Mouse (Mus musculus) thymus, postnatal 0 days (tissue): ENCODE data around the gene Zbp1. TPM values are rescaled to one million over a fixed set of nuclear protein-coding genes. Genes with fewer than 3 reads are reported as not detected.

Source experiments
- DNase-seq: peaks from one replicate; pipeline ENCODE4 v3.0.0-alpha.2; 2015; ENCODE audit warnings: low spot score
- polyA plus RNA-seq: library from polyadenylated mRNA; unstranded; fragments of >200 nt; fragmentation: Nextera tagmentation; extraction: Ambion mirVana; gene quantifications from 2 replicates; pipeline ENCODE4 v1.2.1, GENCODE M21; 2015

Gene Zbp1
- polyA plus RNA-seq, 1 experiment from 2014 or later = 52.8 TPM

DNA sequence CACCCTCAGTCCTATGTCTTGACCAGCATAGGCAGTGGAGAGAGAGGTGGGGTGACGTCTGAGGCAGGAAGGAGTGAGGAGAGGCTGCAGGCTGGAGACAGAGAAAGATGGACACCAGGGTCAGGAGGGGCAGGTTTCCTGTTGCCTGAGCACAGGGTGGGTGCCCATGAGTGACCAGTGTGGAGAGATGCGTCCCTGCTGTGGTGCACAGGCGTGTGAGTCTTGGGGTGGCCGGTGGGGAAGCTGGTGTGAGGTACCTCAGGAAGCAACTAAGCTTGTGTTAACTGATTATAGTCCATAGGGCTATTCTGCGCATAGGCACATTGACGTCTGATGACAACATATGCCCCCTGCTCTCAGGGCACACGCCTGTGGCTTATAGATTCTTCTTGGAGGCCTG, 39.7 kb downstream of the Zbp1 start:
- no peak for DNase-seq

DNA sequence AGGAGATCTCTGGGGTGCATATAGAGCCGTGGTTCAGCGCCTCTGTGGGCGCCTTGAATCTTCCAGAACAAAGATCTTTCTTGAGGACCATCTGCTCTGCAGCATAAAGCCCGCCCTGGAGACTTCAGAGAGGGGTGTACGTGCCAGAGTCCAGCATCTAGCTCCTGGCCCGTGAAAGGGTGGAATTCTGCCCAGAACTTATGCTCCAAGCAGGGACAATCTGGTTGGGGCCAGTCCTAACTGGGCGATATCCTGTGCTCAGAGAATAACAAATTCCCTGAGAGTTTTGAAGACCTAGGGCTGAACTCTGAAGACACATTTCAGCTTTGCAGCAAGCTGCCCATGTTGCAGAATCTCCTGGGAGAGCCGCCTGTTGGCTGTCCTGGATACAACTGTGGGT, 40.8 kb downstream of the Zbp1 start:
- no peak for DNase-seq

DNA sequence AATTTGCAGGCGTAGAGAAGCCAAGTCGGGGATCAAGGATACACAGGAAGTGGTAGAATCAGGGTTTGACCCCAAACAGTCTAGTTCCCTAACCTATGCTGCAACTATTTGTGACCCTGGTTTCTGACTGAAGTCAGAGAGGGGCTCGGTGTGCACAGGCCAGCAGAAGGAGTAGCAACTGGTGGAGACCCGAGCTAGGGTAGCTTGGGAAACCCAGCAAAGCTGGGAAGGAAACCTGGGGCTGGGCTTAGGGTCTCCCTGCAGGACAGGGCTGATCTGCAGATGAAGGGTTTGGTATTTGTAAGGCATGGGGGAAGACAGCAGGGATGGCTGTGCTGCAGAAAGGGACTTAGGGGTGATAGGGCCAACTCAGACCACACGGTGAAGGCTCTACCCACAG, 41.2 kb downstream of the Zbp1 start:
- no peak for DNase-seq

DNA sequence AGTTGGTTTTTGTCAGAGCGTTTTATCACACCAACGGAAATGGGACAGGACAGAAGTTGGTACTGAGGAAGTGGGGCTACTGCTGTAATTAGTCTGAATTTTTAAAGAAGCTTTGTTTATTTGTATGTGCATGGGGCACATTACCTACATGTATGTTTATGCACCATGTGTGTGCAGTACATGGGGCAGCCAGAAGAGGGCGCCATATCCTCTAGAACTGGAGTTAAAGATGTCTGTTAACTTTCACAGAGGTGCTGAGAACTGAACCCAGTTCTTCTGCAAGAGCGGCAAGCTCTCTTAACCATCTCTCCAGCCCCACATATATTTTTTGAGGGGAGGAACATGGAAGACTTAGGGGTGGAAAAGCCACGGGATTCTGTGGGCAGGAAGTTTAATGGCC, 43.0 kb downstream of the Zbp1 start:
- no peak for DNase-seq

DNA sequence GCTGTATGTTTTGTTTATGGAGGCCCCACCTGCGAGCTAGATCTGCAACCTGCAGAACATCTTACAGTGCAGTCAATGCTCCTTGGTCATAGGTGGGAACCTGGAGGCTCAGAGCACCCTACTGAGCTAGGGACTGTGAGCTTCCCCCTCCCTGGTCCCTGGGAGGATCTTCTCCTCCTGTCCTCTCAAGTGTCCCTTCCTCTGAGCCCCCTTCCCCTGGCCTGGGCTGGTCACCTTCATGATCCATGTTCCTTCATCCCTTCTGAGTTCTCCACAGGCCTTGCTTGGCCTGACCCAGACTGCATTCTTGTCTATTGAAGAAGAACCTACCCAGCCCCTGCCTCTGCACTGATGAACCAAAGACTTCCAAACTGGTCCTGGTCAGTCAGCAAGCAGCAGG, 44.2 kb downstream of the Zbp1 start:
- no peak for DNase-seq

DNA sequence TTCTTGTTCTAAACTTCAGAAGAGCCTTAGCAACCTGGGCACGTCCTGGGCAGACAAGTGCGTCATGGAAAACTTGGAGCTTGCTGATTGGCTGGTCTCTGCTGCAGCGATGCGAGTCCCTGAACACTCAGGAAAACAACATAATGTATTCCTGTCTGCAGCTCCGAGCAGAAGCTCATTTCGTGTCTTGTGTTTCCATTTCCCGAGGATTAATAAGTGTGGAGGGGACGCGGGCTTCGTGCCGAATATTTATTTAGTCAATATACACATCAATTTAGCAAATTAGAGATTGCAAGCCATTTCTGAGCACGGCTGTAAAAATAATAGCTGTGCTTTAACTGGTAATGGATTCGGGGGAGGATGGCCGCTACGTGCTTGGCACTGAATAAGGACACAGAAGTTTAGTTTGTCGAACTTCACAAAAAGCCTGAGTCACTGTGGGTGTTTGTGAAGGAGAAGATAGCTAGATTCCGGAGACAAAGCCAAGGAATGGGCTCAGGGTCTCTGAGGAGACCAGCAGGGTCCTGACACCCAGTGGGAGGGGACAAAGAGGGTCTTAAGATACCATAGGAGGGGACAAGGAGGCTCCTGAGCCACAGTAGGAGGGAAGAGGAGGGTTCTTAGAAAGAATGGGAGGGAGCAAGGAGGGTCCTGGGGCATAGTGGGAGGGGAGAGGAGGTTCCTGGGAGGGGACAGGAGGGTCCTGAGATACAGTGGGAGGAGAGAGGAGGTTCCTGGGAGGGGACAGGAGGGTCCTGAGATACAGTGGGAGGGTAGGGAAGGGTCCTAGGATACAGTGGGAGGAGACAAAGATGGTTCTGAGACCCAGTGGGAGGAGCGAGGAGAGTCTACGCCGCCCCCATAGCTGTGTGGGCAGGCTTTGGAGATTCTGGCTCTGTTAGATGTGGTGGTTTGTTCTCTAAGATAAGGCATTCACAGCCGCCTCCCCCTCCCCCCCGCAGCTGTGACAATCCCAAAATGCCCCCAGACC, 44.9 kb downstream of the Zbp1 start:
- DNase-seq = peak; percentile 86

DNA sequence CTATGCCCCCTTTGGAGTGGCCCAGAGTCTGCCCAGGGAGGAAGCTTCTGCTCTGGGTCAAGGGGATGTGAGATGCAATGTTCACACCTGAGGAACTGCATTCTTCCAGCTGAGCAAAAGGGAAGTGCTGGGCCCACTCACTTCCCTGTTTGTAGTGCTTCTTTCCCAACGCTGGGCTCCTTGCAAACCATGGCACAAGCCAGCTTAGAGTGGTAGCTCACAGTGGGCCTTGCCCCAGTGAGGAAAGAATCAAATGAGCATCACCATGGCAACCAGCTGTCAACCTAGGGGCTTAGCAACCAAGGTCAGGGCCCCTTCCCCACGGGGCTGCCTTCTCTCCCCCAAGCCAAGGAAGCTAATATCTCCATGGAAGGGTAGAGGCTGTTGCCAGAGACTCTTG, 45.7 kb downstream of the Zbp1 start:
- DNase-seq = no peak

DNA sequence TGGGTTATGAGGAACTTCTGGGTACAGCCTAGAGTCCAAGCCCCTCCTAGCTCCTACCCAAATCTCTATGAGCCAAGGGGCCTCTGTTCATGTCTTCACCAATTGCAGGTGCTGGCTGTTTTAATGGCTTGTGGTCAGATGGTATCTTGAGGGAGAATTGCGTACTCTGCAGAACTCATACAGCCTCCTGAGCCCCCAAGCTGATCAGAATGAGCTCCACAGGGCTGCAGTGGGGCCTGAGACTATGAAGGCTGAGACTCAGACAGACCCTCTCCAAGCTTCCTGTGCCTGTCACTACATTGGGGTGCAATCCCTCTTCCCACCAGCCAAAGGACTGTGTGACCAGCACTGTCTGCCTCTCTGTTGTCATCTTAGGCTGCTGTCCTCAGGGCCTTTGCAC, 46.3 kb downstream of the Zbp1 start:
- no peak for DNase-seq

DNA sequence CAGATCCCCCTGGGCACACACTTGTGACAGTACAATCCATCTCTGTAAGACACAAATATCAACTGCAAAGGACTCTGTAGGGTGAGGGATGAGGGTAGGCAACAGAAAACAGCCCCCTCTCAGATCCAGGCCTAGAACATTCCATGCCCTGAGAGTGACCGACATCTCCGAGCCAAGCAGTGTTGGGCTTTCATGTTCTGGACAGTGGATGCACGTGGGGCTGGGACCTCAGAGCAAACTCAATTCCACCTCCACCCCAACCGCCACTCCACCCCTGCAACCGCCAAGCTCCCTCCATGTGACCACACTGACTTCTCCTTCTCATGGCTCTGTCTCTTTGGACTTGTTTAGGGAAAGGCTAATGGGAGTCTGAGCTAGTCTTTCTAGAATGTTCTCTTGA, 46.8 kb downstream of the Zbp1 start:
- no peak for DNase-seq

DNA sequence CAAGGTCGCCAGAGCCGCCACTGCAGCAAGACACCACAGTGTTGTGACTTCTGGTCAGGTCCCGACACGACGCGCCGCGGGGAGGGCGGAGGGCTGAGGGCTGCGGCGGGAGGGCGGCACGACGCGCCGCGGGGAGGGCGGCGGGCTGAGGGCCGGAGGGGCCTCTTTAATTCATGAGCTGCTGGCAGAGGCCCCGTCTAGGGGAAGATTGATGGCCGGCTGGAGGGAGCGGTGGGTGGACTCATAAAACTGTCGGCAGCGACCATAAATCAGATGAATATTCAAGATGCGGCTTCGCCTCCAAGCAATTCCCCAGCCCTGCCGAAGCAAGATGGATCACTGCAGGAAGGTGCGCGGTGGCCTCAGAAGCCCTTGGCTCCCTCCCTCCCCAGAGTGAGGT, 47.3 kb downstream of the Zbp1 start:
- DNase-seq = no peak

DNA sequence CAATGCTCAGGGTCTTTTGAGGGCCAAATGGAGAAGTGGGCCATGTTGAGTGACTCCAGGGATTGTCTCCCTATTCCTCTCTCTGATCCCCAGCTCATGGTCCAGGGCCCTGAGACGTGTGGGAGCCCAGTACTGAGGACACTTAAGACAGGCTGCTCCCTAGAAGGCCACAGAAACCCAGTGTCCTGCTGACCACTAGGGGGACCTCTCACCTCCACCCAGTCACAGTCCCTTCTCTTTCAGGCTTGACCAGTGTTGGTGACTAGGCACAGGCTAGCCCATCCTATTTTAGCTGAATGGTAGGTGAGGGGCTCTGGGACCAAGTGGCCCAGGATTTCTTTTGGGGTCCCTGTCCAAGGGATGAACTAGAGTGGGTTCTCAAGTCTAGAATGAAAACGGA, 48.0 kb downstream of the Zbp1 start:
- DNase-seq = no peak

DNA sequence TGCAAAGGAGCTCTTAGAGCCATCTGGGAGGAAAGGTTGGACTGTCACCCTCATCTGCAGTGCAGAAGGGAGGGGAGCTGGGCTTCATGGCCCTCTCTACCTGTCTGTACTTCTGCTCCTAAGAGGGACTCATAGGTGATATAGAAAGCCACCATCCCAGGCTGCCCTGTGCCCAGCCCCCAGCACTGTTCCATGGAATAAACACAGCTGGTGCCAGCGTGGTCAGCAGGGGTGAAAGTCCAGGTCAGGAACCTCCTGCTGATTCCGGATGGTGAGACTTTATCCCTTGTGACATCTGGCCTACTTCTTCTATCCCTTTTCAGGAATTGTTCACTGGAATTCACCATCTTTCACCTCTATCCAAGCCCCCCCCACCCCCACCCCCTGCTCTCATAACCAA, 48.6 kb downstream of the Zbp1 start:
- no peak for DNase-seq

DNA sequence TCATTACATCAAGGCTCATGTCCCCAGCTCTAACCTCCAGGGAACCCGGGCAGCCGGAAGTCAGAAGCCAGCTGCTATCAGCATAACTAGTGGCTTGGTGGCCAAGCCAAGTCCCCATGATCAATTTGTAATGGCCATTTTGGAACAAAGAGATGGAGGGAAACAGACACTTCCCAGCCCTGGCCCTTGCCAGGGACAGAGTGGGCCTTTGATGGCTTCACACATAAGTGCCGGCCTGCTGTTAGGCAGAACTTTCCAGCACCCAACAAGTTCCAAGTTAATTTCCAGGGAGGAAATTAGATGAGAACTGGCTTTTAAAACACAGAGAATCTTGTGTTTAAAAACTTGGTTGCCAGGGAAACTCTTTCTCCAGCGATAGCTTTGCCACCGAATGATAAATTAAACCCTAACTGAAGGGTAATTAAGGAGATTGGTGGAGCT, 50.3 kb downstream of the Zbp1 start:
- DNase-seq = no peak

DNA sequence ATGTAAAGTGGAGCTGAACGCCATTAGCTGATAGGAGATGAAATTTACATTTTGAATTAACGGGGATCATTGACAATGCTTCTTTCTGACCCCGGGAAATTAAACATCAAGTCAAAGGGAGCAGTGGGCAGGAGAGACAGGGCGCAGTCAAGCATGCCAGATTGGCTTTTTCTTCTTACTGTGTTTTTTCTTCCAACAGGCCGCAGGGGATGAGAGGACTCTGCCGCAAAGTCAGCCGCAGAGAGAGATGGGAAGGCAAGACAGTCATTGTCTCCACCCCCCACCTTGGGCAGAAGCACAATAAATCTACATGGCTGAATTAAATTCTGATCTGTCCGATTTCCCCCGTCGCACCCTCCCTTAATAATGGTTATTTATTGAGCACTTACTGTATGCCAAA, 53.4 kb downstream of the Zbp1 start:
- DNase-seq = no peak

DNA sequence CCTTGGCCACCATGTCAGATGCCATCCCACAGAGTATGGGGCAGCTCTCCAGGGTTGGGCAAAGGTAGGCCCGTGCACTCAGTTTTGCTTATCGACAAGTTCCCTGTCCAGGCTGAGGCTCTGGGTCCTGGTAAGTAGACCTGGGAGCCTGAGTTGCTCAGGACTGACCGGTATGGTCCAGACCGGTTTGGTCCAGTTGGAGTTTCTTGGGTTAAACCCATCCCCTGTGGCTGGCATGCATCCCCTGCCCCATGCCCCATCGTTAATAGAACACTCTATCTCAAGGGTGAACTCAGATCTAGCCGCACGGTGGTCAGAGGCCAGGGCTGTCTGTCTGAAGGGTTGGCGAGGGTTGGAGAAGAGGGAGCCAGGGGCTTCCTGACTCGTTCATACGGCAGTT, 53.8 kb downstream of the Zbp1 start:
- DNase-seq = no peak

DNA sequence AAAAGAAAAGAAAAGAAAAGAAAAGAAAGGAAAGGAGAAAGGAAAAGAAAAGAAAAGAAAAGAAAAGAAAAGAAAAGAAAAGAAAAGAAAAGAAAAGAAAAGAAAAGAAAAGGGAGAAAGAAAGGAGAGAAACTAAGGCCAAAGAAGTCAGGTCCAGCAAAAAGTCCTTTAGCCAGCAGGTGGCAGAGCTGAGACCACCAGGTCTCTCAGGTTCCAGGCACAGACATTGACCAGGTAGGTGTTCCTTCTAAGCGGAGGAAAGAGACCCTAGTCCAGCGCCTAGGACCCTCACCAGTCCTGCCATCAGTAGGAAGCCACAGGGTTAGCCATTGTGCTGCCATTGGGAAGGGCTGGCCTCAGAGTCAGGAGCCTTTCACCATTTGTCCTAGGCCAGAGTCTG, 54.4 kb downstream of the Zbp1 start:
- DNase-seq = no peak

DNA sequence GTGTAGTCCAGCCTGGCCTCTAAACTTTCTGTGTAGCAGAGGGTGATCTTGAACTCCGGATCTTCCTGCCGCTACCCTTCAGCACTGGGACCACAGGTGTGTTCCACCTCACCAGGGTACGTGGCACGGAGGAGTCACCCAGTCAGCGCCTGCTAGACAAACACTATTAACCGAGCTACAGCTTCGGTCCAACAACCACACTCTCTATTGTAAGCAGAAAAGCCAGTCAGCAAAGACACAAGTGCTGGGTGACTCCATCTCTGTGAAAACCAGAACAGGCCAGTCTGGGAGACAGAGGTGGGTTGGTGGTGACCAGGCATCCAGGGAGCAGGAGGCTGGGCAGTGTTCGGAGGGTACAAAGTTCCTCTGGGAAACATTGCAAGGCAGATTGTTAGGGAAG, 55.3 kb downstream of the Zbp1 start:
- DNase-seq = no peak

DNA sequence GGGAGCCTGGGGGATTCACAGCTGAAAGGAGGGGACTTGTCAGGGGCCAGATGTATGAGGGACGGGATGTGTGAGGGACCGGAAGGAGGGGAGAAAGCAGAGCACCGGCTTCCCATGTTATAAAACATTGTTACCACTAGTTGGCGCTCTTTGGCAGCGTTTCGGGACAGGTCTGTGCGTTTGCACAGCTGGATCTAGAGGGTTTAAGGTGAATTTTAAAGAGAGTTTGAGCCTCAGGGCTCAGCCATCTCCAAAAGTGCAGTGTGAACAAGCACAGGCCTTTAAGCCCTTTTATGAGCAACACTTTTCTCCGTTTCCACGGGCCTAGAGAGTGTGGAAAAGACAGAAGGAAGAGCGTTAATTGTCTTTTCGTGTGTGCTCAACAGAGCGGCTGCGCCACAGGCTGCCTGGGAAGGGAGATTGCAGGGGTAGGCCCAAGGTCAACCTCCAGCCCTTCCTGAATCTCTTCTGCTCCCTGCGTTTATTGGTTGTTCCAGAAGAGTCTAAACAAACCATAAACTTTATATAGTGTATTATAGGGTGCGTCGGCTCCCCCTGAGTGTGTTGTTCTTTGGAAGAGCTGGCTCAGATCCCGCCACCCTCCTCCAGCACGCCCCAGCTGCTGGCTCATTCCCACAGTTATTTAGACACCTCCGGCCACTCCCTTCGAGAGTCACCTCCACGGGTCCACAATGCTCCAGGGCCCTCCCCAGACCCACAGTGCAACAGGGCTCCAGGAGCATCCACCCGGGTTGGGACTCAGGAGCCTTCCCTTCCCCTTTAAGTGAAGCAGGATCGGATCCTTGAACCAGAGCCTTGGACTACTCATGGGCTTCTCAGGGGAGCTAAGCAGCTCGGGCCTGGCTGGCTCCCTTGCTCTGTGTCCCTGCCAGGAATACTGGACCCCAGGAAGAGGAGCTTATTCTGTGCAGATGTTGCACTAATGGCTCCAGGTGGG, 59.1 kb downstream of the Zbp1 start:
- peak; percentile 85 for DNase-seq

DNA sequence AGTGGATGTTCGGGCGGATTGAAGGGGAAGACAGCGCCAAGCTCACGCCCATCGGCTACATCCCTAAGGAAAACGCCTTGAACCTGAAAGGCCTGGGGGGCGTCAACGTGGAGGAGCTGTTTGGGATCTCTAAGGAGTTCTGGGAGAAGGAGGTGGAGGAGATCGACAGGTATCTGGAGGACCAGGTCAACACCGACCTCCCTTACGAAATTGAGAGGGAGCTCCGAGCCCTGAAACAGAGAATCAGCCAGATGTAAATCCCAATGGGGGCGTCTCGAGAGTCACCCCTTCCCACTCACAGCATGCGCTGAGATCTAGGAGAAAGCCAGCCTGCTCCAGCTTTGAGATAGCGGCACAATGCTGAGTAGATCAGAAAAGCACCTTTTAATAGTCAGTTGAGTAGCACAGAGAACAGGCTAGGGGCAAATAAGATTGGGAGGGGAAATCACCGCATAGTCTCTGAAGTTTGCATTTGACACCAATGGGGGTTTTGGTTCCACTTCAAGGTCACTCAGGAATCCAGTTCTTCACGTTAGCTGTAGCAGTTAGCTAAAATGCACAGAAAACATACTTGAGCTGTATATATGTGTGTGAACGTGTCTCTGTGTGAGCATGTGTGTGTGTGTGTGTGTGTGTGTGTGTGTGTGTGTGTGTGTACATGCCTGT, 60.2 kb downstream of the Zbp1 start:
- DNase-seq = no peak

DNA sequence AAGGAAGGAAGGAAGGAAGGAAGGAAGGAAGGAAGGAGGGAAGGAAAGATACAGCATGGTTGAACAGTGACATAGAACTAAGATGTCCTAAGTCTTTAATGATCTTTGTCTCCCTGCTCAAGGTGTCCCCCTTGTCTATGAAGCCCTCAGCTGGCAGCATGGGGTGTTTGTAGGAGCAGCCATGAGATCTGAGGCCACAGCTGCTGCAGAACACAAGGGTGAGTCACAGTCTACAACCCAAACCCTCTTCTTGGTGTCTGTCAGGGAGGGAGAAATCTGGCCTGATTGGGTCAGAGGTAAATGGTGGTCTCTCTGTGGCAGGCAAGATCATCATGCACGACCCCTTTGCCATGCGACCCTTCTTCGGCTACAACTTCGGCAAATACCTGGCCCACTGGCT, 60.9 kb downstream of the Zbp1 start:
- no peak for DNase-seq

DNA sequence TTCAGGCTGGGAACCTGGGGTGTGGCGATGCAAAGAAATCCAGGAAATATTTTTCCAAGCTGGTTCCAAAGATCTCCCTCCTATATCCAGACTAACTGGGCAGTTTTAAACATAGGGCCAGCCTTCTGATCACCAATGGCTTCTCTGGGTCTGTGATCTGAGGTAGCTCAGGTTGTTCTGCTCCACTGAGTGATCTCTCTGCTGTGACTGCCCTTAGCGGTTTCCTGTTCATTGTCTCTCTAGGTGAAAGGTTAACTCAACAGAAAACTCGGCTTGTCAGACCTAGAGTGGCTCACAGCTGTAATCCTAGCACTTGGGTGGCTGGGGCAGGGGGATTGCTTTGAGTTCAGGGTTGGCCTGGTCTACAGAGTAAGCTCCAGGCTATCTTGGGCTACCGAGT, 61.3 kb downstream of the Zbp1 start:
- DNase-seq = peak; percentile 59

DNA sequence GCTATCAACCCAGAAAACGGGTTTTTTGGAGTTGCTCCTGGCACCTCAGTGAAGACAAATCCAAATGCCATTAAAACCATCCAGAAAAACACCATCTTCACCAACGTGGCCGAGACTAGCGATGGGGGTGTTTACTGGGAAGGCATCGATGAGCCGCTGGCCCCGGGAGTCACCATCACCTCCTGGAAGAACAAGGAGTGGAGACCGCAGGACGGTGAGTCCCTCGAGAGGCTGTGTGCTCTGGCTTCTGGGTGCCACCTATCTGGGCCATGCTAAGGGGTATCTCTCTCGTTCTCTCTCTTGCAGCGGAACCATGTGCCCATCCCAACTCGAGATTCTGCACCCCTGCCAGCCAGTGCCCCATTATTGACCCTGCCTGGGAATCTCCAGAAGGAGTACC, 61.8 kb downstream of the Zbp1 start:
- no peak for DNase-seq
